Mouse (Mus musculus) forebrain, embryonic 11.5 days (tissue): ENCODE measurements around the gene Tmem9b. TPM values are rescaled to one million over a fixed set of nuclear protein-coding genes. Genes with fewer than 3 reads are reported as not detected.

Experiments
- ATAC-seq: fragments of 200-750 bp; cut with Nextera tagmentation; replicated peaks from 2 replicates; pipeline ENCODE4 v1.8.0; 2017; ENCODE audit warnings: moderate TSS enrichment; ENCODE audit not compliant: low FRiP score
- DNase-seq: peaks from one replicate; pipeline ENCODE4 v3.0.0-alpha.2; 2017; ENCODE audit warnings: low spot score
- H3K27ac ChIP-seq: fragments of 300-500 bp; sonication (generic); 2 replicates; pipeline ENCODE4 v1.5.1; 2014; ENCODE audit warnings: low read depth, low read length
- H3K27me3 ChIP-seq: fragments of 300-500 bp; sonication (generic); 2 replicates; pipeline ENCODE4 v1.6.1; 2014; ENCODE audit warnings: mild to moderate bottlenecking, low read length, mixed read lengths; ENCODE audit not compliant: control insufficient read depth, insufficient read depth
- H3K36me3 ChIP-seq: fragments of 300-500 bp; sonication (generic); 2 replicates; pipeline ENCODE4 v1.6.1; 2014; ENCODE audit warnings: mild to moderate bottlenecking, low read length, moderate library complexity, mixed read lengths; ENCODE audit not compliant: control insufficient read depth, insufficient read depth
- H3K4me1 ChIP-seq: fragments of 300-500 bp; sonication (generic); replicated peaks from 2 replicates; pipeline ENCODE4 v1.6.1; 2014; ENCODE audit warnings: low read length, mixed read lengths; ENCODE audit not compliant: control insufficient read depth, insufficient read depth
- H3K4me2 ChIP-seq: fragments of 300-500 bp; sonication (generic); 2 replicates; pipeline ENCODE4 v1.6.1; 2014; ENCODE audit warnings: low read depth, mild to moderate bottlenecking, low read length, moderate library complexity, mixed read lengths; ENCODE audit not compliant: severe bottlenecking
- H3K4me3 ChIP-seq: fragments of 300-500 bp; sonication (generic); 2 replicates; pipeline ENCODE4 v1.5.1; 2014; ENCODE audit warnings: low read depth, low read length
- H3K9ac ChIP-seq: fragments of 300-500 bp; sonication (generic); 2 replicates; pipeline ENCODE4 v1.6.1; 2014; ENCODE audit warnings: low read length
- H3K9me3 ChIP-seq: fragments of 300-500 bp; sonication (generic); 2 replicates; pipeline ENCODE4 v1.6.1; 2016; ENCODE audit warnings: low read length, mixed read lengths; ENCODE audit not compliant: control insufficient read depth
- WGBS: fragments of 180-500 bp; shearing (Covaris S2); extraction: QIAGEN DNeasy Blood & Tissue Kit; methylation state at CpG from one replicate; pipeline ENCODE4 v1.1.7; 2014; 5-methylcytosine and 5-hydroxymethylcytosine counted together
- polyA plus RNA-seq: library from polyadenylated mRNA; unstranded; fragments of >200 nt; fragmentation: Nextera tagmentation; extraction: Ambion mirVana; gene quantifications from 2 replicates; pipeline ENCODE4 v1.2.1, GENCODE M21; 2014

Tmem9b gene
- polyA plus RNA-seq, 1 experiment from 2014 or later, result 45.7 TPM

- Histone ChIP-seq H3K27me3 (no peaks in the 10 kb centered on the region), H3K36me3 (no peaks in the 10 kb centered on the region), H3K4me1 (no peaks in the 10 kb centered on the region), H3K9ac (peak overlapping the region; percentile 89), H3K4me3 (peak overlapping the region; percentile 88), H3K27ac (no peak overlapping the region), H3K4me2 (peak overlapping the region; percentile 82), H3K9me3 (no peaks in the 10 kb centered on the region)
- ATAC-seq (peak; percentile 16; the same call in 1 of the 2 replicates), DNase-seq (no peak)
- 2% methylated on average over 13 of the region's 13 CpGs for WGBS
These were observed 1.2 kb downstream of the Tmem9b start for GRCm38 (mm10) chr7:109751427-109752007.

- H3K4me3 ChIP-seq, result no peak overlapping the region
- H3K9ac ChIP-seq, result no peak overlapping the region
- H3K27me3 ChIP-seq, result no peaks in the 10 kb centered on the region
- no peaks in the 10 kb centered on the region for H3K4me1 ChIP-seq
- H3K4me2 ChIP-seq, result no peak overlapping the region
- no peaks in the 10 kb centered on the region for H3K36me3 ChIP-seq
- ATAC-seq, result no peak
- DNase-seq, result no peak
- 83% methylated on average over 1 of the region's 1 CpGs for WGBS
- H3K9me3 ChIP-seq, result no peaks in the 10 kb centered on the region
- H3K27ac ChIP-seq, result no peak overlapping the region
These were observed 4.9 kb downstream of the Tmem9b start for GRCm38 (mm10) chr7:109747747-109748146.

DNA sequence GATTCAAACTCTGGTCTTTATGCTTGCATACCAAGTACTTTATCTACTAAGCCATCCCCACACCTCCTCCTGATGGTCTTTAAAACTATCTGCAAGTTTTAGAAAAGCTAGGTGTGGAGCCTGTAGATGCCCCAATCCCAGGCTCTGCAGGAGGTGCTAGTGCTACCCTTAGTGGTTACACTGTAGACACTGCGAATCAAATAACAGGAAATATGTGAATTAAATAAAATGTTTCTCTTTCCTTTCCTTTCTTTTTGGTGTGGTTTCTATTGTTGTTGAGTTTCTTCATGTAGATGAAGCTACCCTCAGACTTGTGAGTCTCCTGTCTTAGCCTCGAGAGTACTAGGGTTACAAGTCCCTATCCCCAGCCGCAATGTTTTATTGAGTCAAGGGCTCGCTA lies 11.0 kb downstream of the Tmem9b start:
- no peak for DNase-seq
- Histone ChIP-seq H3K9ac (no peak overlapping the region), H3K4me1 (no peaks in the 10 kb centered on the region), H3K4me2 (no peak overlapping the region), H3K36me3 (no peaks in the 10 kb centered on the region), H3K27ac (no peak overlapping the region), H3K27me3 (no peaks in the 10 kb centered on the region), H3K4me3 (no peak overlapping the region), H3K9me3 (no peaks in the 10 kb centered on the region)
- ATAC-seq, result no peak
- WGBS, result 87% methylated on average over 4 of the region's 4 CpGs

DNA sequence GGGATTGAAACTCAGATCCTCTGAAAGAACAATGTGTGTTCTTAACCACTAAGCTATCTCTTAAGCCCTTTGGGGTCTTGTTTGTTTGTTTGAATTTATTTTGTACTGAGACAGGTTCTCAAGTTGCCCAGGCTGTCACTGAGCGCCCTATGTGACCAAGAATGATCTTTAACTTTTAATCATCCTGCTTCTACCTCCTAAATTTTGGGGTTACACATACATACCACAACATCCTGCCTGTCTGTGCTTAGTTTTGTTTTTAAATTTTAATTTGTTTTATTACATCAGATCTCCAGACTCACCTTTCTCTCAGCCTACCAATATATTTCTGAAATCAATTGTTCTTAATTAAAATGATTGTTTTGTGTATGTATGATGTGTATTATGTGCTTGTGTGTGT lies 11.6 kb downstream of the Tmem9b start:
- Histone ChIP-seq H3K27ac (no peak overlapping the region), H3K4me2 (no peak overlapping the region), H3K9ac (no peak overlapping the region), H3K36me3 (no peaks in the 10 kb centered on the region), H3K27me3 (no peaks in the 10 kb centered on the region), H3K4me1 (no peaks in the 10 kb centered on the region), H3K9me3 (no peaks in the 10 kb centered on the region), H3K4me3 (no peak overlapping the region)
- WGBS, result 90% methylated on average over 1 of the region's 1 CpGs
- ATAC-seq (no peak), DNase-seq (no peak)

DNA sequence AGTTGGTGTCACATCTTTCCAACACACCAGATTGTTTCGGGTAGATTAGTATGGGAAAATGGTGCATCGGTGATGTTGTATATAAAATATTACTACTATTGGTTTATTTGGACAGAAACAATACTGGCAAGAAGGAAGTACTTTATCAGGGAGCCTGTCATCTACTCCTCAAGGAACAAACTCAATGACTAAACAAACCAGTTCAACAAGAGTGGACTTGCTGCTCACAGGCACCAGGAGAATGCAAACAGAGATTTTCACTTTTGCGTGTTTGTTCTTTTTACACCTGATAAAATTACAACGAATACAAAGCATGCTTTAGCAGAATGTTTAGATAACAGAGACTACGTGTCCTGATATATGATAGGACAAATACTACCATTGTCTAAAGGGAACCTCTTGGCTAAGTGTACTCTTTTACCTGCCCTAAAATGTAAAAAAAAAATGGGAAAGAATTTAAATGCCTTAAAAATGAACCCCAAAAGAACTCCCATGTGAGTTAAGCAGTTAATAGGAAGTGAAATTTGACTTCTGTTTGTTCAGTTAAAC lies 12.8 kb downstream of the Tmem9b start:
- no peak overlapping the region for H3K27ac ChIP-seq
- H3K4me2 ChIP-seq, result no peak overlapping the region
- WGBS, result 90% methylated on average over 5 of the region's 5 CpGs
- H3K4me1 ChIP-seq, result no peaks in the 10 kb centered on the region
- H3K9ac ChIP-seq, result no peak overlapping the region
- H3K36me3 ChIP-seq, result no peaks in the 10 kb centered on the region
- H3K4me3 ChIP-seq, result no peak overlapping the region
- H3K9me3 ChIP-seq, result no peaks in the 10 kb centered on the region
- DNase-seq (no peak), ATAC-seq (no peak)
- no peaks in the 10 kb centered on the region for H3K27me3 ChIP-seq

- Histone ChIP-seq H3K4me3 (no peak overlapping the region), H3K36me3 (no peaks in the 10 kb centered on the region), H3K27ac (no peak overlapping the region), H3K4me2 (no peak overlapping the region), H3K9ac (no peak overlapping the region), H3K27me3 (no peaks in the 10 kb centered on the region), H3K4me1 (no peaks in the 10 kb centered on the region), H3K9me3 (no peaks in the 10 kb centered on the region)
- WGBS, result 87% methylated on average over 4 of the region's 4 CpGs
- ATAC-seq (no peak), DNase-seq (no peak)
These were observed 17.9 kb downstream of the Tmem9b start for GRCm38 (mm10) chr7:109734806-109735205.

DNA sequence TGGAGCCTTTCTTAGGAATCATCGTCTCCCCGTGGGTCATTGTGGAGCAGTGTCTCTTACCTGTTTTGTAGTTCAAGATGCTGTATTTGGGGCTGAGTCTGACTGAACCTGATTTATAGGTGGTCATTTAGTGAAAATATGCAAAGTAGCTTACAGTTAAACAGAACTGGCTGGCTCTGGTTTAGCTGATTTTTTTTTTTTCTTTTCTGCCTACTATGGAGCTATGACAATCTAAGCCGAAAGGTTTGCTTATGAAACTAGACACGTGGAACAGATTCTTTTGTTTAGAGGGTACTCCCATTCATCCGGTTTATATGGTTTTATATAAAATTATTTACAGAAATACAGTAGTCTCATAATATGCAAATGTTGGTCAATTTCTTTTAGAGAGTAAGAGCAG lies 21.0 kb downstream of the Tmem9b start, which contains the start of gene Ascl3:
Ascl3 (minus strand) TSS at position 101 of the 400 bp plus-strand sequence.
- no peaks in the 10 kb centered on the region for H3K36me3 ChIP-seq
- no peak for DNase-seq
- no peak for ATAC-seq
- no peaks in the 10 kb centered on the region for H3K27me3 ChIP-seq
- H3K9ac ChIP-seq, result no peak within 1 kb of the TSS
- no peaks in the 10 kb centered on the region for H3K4me1 ChIP-seq
- H3K27ac ChIP-seq, result no peak within 1 kb of the TSS
- WGBS, result 91% methylated on average over 5 of the region's 5 CpGs
- H3K4me2 ChIP-seq, result no peak within 1 kb of the TSS
- H3K9me3 ChIP-seq, result no peaks in the 10 kb centered on the region
- no peak within 1 kb of the TSS for H3K4me3 ChIP-seq

DNA sequence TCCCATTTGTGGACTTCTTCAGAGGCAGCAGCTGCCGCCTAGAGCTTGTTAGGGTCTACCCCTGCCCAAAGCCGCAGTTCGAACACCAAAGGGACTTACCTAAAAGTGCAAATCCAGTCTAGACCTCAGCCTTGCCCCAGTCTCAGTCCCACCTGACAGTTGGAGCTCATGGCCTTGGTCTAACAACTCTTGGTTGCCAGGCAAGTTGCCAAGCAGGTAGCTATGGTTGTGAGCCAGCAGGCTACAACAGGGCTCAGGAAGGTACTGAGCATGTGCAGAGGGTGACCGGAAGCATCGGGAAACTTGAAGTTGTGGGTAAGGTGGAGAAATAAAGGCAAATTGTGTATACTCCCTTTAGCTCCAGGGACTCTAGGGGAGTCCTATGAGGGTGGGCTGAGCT lies 29.0 kb downstream of the Tmem9b start, which contains the start of gene BC051019:
BC051019 (minus strand) TSS at position 154 of the 400 bp plus-strand sequence.
- ATAC-seq, result no peak
- no peaks in the 10 kb centered on the region for H3K9me3 ChIP-seq

GRCm38 (mm10) chr7:109723114-109723513 lies 29.6 kb downstream of the Tmem9b start:
- Histone ChIP-seq H3K27ac (no peak overlapping the region), H3K9me3 (no peaks in the 10 kb centered on the region), H3K27me3 (no peaks in the 10 kb centered on the region), H3K9ac (no peak overlapping the region), H3K4me1 (no peaks in the 10 kb centered on the region), H3K4me2 (no peak overlapping the region), H3K4me3 (no peak overlapping the region), H3K36me3 (no peaks in the 10 kb centered on the region)
- WGBS, result 93% methylated on average over 8 of the region's 8 CpGs
- ATAC-seq (no peak), DNase-seq (no peak)

More for the DNA sequence above, 29.0 kb downstream of the Tmem9b start, which contains the start of gene BC051019:
- Histone ChIP-seq H3K4me2 (no peak within 1 kb of the TSS), H3K9ac (no peak within 1 kb of the TSS), H3K36me3 (no peaks in the 10 kb centered on the region), H3K4me1 (no peaks in the 10 kb centered on the region), H3K27ac (no peak within 1 kb of the TSS), H3K4me3 (no peak within 1 kb of the TSS), H3K27me3 (no peaks in the 10 kb centered on the region)
- no peak for DNase-seq
- 93% methylated on average over 5 of the region's 5 CpGs for WGBS
